Mouse (Mus musculus) left cerebral cortex, postnatal 25 days (tissue): ENCODE data around the gene Fam174a. TPM values are rescaled to one million over a fixed set of nuclear protein-coding genes. Genes with fewer than 3 reads are reported as not detected.

Experiments
- DNase-seq, 2 experiments: peaks; one replicate each; pipeline ENCODE4 v3.0.0; 2022; ENCODE audit warnings: low spot score in 2 of 2, mixed read lengths in 1 of 2
- intact Hi-C: fragments of 180-260 bp; cut with DNase I; formaldehyde crosslinking; loops from one replicate; pipeline ENCODE4 v1.15.1; 2025
- total RNA-seq, 2 experiments: library from RNA; stranded (reverse); gene quantifications; 2 replicates each; pipeline ENCODE4 v1.2.3; 2021

Fam174a gene
- total RNA-seq: 10 to 100 TPM; 37.9 to 40.4 TPM

DNA sequence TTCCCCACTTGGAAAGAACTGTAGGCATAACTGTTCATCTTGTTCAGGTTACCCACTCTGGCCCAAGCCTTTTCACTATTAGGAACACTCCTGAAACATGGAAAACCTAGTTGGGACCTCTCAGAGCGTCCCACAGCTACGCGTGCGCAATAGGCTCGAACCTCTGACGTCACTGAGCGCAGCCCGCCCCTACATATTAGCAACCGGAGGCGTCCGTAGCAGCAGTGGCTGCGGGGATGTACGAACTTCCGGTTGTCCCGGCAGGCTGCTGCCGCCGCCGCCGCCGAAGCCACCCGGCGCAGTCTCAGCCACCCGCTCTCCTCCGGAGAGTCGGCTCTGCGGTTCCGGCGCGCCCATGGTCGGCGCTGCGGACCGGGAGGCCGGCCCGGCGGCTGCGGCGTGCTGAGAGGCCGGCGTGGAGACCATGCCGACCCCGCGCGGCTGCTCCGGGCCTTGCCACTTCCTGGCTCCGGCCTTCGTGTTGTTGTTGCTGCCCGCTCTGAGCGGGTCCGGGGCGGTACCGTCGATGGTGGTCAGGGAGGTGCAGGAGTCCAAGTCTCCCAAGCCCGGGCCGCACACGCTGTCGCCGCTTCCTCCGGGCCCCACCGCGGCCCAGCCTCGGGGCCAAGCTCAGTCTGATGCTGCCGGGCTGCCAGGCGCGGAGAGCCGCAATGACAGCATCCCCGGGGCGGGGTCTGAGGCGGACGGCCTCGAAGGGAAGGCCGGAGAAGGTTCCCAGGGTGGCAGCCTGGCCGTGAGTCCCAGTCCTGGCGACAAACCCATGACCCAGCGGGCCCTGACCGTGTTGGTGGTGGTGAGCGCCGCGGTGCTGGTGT, at the start of gene Fam174a:
Gene Fam174a, plus strand, starts transcription at position 231 of the 836 bp plus-strand sequence.
- intact Hi-C loops: loop anchor here (2.0 to 5.0 kb wide), 2 partner anchors 96 to 353 kb away; partner anchors contain the start of gene St8sia4
- DNase-seq: peak; percentile 92 to 95

DNA sequence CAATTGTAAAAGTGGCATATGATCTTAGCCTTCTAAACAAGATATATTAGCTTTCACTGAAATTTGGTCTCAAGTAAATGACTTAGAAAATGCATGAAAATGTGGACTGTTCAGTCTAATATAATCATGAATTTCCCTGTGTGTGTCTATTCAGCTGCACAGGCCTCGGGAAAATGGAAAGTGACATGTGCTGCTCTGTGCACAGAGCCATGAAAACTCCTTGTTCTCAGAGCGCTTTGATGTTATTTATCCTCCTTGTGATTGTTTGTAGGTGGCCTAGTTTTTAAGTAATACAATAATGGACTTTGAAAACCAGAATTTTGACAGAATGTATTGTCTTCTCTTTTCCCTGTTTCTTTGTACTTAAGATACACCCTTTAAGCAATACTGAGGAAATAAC, 49.6 kb upstream of the Fam174a start:
- intact Hi-C loops: no loop called here
- DNase-seq: no peak

DNA sequence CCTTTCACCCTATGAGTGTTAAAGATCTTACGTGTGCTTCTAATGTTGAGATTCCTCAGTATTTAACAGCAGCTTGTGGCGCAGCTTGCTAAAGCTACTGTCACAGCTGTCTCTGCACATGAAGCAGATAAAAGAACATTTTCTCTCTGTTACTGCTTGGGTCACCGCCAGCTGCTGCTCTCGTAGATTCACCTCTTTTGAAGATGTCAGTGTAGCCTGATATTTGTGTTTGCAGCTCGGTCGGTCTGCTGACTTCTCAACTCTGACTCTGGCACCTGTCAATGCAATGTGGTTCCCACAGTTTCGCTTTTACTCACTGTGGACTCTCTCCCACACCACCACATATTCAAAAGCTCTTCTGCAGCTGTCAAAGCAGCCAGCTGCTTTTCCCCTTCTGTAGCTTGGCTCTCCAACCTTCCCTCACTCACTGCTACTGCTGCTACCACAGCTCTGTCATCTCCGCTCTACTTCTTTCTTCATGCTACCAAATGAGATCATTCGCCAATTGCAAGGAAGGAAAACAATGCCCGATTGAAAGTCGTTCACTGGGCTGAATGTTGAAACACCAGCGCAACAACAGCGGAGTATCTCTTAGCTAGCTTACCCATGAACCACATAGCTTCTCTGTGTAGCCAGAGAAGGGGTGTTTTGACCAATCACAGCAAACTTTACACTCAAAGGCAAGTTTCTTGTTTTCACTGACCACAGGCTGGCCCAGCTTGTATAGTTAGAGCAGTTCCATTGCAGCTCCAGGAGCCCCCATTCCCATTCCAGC, 45.3 kb upstream of the Fam174a start:
- DNase-seq: peak; percentile 10 to 36
- intact Hi-C loops: no loop called here

DNA sequence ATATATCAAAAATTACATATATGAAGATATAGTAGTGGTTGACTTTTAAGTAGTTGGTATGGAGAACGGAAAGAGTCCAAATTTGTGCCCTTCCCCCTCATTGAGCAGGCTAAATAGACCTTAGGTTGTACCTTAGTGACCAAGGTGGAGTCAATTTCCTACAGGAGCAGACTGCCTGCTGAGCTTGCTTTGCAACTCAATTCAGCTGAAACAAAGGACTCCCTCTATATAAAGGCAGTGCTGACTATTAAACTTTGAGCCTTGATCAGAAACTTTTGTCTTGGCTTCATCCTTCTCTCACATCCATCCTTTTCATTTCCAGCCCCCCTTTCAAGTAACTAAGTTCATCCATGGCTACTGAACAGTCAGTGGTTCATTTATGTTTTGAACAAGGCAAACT, 40.1 kb upstream of the Fam174a start:
- intact Hi-C loops: no loop called here
- no peak for DNase-seq

DNA sequence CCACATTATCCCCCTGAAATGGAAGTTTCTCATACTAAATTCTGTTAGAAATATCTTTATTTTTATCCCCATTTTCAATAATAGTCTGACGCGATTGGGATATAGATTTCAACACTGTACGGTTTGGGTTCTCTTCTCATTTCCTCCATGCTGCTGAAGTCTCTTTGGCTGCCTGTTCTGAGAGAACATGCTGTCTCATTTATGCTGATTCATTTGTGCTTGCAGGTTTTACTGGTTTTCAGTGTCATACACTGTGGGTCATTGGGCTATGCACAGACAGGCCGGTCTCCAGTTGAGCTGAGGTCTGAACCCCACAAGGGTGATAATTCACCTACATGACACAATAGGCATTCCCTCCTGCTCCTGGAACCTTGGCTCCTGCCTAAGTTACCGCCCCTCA, 5.1 kb upstream of the Fam174a start:
- no peak for DNase-seq
- intact Hi-C loops: no loop called here

DNA sequence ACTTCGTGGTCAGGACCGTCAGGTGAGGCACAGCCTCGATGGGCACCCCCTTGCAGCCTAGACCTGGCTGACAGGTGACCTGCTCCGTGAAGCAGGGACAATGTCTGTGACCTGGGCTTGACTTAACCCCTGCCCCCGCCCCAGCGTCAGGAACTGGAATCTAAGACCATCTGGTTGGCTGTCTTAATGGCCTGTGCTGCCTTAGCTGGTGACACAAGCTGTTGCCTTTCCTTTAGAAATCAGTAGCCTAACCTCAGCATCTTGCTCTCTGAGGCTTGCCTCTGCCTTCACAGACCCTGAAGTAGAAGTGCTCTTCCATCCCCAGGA, 769 bp downstream of the Fam174a start:
- intact Hi-C loops: loop anchor here (2.0 to 5.0 kb wide), 2 partner anchors 97 to 353 kb away; partner anchors contain the start of gene St8sia4

GRCm38 (mm10) chr1:95315981-95316380, 2.6 kb downstream of the Fam174a start:
- intact Hi-C loops: loop anchor here (1.0 to 2.0 kb wide), 2 partner anchors 25 to 351 kb away; partner anchors contain the start of gene St8sia4
- DNase-seq: peak; percentile 28 to 87

More for the DNA sequence above, 769 bp downstream of the Fam174a start:
- DNase-seq: peak; percentile 20 to 28

DNA sequence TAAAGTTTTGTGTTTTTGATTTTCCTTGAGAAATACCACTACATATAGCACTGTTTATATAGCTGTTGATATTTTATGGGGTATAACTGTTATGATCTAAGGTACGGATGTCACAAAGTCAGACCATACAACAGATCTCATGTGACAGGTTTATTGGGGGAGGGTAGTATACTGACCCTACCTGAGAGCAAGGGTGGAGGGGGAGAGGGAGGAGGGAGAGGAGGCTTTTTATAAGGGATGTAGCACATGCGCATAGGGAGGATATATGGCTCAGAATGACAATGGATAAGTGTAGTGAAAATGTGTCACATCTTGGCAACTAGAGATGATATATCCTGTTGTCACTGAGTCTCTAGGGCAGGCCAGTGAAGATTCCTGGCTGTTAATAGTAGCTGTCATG, 8.8 kb downstream of the Fam174a start:
- DNase-seq: no peak
- intact Hi-C loops: no loop called here

DNA sequence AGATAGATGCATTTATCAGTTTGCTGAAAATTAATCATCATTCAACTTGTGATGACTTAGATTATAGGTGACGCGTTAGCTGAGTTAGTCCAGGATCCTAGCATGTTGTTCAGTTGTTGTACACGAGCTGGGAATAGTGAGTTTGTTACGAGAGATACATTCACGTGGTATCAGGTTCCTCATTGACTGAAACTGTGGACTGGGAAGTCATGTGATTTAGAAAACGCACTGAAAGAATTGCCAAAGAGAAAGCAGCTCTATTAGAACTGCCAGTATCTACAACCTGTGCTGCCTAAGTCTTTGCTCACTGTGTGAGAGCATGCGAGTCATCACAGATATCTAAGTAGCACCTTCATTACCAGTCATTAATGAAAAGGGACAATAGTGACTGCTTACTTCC, 9.6 kb downstream of the Fam174a start:
- no peak for DNase-seq
- intact Hi-C loops: no loop called here

DNA sequence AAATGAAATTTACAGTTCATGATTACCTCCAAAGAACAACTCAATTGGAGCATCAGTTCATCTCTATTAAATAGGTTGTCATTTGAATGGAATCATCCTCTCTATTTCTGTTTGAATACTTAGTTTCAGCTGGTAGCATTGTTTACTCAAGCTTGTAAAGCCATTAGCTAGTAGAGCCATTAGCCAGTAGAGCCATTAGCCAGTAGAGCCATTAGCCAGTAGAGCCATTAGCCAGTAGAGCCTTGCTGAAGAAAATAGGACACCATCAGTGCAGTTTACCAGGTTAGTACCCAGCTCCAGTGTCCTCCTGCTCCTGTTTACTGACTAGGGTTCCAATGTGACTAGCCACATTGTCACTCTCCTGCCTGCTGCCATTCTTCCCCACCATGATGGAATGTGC, 13.4 kb downstream of the Fam174a start:
- no peak for DNase-seq

DNA sequence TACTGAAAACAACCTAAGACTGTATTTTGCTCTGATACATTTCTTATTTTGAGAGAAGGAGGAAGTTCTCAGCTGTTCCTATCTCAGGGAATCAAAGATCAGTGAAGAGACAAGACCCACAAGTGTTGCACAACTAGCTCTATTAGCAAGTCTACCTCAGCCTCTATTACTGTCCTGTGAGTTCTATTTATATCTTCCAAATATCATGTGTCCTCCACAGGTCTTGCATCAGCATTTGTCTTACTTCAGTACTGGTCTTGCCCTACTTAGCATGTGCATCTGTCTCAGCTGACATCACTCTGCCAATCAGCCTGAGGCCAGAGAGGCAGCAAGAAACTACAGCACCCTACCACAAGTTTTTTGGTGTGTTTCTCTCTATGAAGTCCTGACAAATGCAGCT, 26.2 kb downstream of the Fam174a start:
- no peak for DNase-seq
- intact Hi-C loops: no loop called here

More for the DNA sequence above, 13.4 kb downstream of the Fam174a start:
- intact Hi-C loops: no loop called here

- peak; percentile 50 to 92 for DNase-seq
- intact Hi-C loops: no loop called here
These were observed 28.8 kb downstream of the Fam174a start for GRCm38 (mm10) chr1:95342242-95342641.

DNA sequence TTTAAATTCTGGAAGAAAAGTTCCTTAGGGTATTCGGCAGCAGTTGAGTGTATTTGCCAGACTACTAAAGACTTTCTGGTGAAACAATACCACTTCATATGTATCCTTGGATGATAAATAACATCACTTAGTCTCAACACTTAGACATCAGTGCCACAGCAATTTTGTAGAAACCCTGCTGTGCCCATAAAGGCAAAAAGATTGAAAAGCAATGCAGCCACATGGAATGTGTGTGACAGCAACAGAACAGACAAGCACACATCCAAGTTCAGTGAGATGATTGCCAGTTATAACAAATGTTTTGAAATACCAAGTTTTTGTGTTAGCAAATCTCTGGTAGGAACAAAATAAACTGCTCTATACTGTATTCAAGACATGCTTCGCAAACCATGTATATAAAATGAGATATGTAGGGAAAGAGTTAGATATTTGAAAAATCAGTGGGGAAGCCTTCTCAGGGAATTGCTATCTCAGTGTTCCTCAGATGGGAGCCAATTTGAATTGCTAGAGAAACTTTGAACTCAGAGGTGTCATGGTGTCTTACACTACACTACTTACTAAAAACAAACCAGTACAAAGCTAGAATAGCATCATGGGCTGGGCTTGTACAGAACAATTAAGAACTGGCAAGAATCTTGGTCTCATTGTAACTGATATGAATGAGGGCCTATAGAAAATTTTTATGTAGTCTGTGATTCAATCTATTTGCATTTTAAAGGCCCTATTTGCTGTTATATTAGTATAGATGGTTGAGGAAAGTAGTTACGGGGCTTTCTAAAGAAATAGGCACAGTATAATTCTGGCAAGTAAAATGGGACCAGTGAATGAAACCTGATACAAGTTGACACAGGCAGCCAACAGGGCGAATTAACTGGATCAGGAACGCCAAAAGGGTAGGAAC, 30.4 kb downstream of the Fam174a start:
- no peak for DNase-seq

GRCm38 (mm10) chr1:95354146-95354545, 40.7 kb downstream of the Fam174a start:
- intact Hi-C loops: no loop called here

More for the DNA sequence above, 30.4 kb downstream of the Fam174a start:
- intact Hi-C loops: no loop called here

GRCm38 (mm10) chr1:95356904-95357303, 43.5 kb downstream of the Fam174a start:
- intact Hi-C loops: no loop called here
- DNase-seq: no peak

More at GRCm38 (mm10) chr1:95354146-95354545, 40.7 kb downstream of the Fam174a start:
- DNase-seq: no peak

DNA sequence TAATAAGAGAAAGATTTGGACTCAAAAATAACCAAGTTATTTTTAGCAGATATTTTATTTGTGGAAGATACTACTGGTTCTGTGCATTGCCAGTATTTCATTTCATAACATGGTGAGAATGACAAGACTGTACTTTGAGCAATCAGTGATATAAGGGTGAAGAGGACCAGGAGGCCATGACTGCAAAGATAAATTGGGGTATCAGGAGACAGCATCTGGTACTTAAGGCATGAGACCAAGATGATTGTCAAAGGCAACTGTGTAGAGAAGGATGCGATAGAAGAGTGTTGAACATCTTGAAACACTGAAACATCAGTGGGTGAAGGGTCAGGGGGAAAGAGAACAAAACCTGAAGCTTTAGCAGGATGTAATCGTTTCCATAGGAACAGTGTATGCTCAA, 50.3 kb downstream of the Fam174a start:
- no peak for DNase-seq
- intact Hi-C loops: no loop called here

GRCm38 (mm10) chr1:95366616-95367373, 53.4 kb downstream of the Fam174a start:
- intact Hi-C loops: no loop called here
- DNase-seq: no peak

- intact Hi-C loops: no loop called here
- DNase-seq: no peak
These were observed 54.3 kb downstream of the Fam174a start for GRCm38 (mm10) chr1:95367748-95368147.

DNA sequence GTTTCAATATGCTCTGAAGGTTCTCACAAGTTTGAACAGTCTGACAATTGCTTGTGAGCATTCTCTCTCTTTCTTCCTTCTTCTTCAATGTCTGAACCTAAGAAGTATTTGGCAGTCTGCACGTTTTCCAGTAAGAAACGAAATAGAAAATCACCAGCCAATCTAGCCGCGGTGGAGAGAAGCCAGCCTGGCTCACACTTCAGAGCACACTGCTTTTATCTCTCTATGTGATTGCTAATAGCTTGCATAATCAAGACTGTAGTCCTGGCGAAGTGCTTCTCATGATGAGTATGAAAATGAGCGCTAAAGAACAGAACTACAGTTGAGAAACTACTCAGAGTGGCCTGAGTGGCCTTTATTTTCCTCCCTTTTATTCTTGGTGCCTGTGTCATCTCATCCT, 62.0 kb downstream of the Fam174a start:
- intact Hi-C loops: no loop called here

More for the DNA sequence above, 62.0 kb downstream of the Fam174a start:
- DNase-seq: no peak
